Mouse (Mus musculus) bone marrow, adult 2 months (tissue): ENCODE data around the gene Rgs6.

ENCODE experiments used
- CTCF ChIP-seq: fragments of 200-500 bp; IDR thresholded peaks from 2 replicates; pipeline ENCODE4 v1.5.1; 2011; ENCODE audit warnings: low read length, control low read depth; ENCODE audit not compliant: control insufficient read depth, insufficient read depth
- POLR2A ChIP-seq: fragments of 200-500 bp; IDR thresholded peaks from 2 replicates; pipeline ENCODE4 v1.6.1; 2011; ENCODE audit warnings: low read depth, mild to moderate bottlenecking, control low read depth, low read length, borderline replicate concordance; ENCODE audit not compliant: control insufficient read depth

DNA sequence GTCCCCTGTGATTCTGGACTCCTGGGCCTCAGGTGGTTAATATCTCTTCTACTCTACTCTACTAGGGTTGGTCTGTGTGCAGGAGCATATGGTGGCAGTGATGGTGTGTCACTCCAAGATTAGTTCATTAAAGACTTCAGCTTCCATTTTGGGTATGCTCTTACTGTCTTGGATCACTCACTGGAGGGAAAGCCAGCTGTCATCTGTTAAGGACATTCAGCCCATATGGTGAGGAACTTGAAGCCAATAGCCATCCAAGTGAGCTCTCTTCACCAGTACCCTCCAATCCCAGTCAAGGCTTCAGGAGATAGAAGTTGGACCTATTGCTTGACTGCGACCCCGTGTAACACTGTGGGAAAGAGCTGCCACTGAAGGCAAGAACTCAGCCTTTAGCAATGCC is 98.9 kb downstream of the Rgs6 start:
- TF ChIP-seq CTCF (no peak), POLR2A (no peak)
